In genomic region chr7:56018446-56018971, GRCm38 (mm10) we compare ENCODE assay signal across 8 mouse cellular contexts. TPM values are rescaled to one million over a fixed set of nuclear protein-coding genes. Genes with fewer than 3 reads are reported as not detected.
DNase-seq lines count a peak whose midpoint lies in the region; ATAC-seq and TF ChIP-seq lines count a peak whose summit lies in the region.

No protein-coding gene starts in this region.

- peak overlapping the region; percentile 96 for H3K4me2 ChIP-seq in heart, embryonic 15.5 days
- H3K4me2 ChIP-seq in lung, embryonic 15.5 days = peak overlapping the region; percentile 77

- no peaks in the 10 kb centered on the region for H3K9me3 ChIP-seq in heart, embryonic 15.5 days (replicated peaks)
- H3K9me3 ChIP-seq in MEL (replicated peaks; ENCODE audit: insufficient read depth, low read length) = no peaks in the 10 kb centered on the region
- H3K9me3 ChIP-seq in lung, embryonic 15.5 days = no peaks in the 10 kb centered on the region

- DNase-seq in heart, postnatal 25 days (ENCODE audit: low spot score) = no peak
- DNase-seq in MEL (ENCODE audit: low read depth, low spot score) = no peak
- DNase-seq in testis, postnatal 10 days (ENCODE audit: low spot score) = no peak
- no peak for DNase-seq in cerebellum, postnatal 25 days
- DNase-seq in gastrocnemius, postnatal 10 days = no peak

- peaks cover 12% of the 10 kb centered on the region for H3K79me2 ChIP-seq in MEL (ENCODE audit: control insufficient read depth, insufficient read depth, low read length, poor library complexity)

- intact Hi-C loops in heart, postnatal 25 days (cut with DNase I) = loop anchor here (2.0 kb wide), 1 partner anchor 28 kb away; no protein-coding TSS in a partner anchor

- WGBS in heart, embryonic 15.5 days = 48% methylated on average over 7 of the region's 7 CpGs
- 35% methylated on average over 7 of the region's 7 CpGs for WGBS in lung, embryonic 15.5 days

- TF ChIP-seq RAD21 in MEL (IDR thresholded peaks at IDR 0.05; ENCODE audit: low read depth, low read length) = no peak

- no peak overlapping the region for H3K27ac ChIP-seq in heart, embryonic 15.5 days
- peak overlapping the region; percentile 90 for H3K27ac ChIP-seq in MEL (ENCODE audit: control insufficient read depth, low read depth, low read length)
- H3K27ac ChIP-seq in lung, embryonic 15.5 days = 0 out of 2 replicates have a peak overlapping the region, but pooled peaks have one; percentile 66

- TF ChIP-seq CTCF in MEL (IDR thresholded peaks at IDR 0.05 in 2 of 3, conservative IDR thresholded peaks at IDR 0.05 in 1 of 3; ENCODE audit: control insufficient read depth in 1 of 3, insufficient read depth in 1 of 3, low read depth in 2 of 3, low read length in 3 of 3, poor library complexity in 1 of 3, severe bottlenecking in 1 of 3) = no peak

- no peak for TF ChIP-seq POLR2A in MEL (IDR thresholded peaks at IDR 0.05; ENCODE audit: control insufficient read depth in 1 of 2, insufficient read depth in 1 of 2, low read depth in 1 of 2, low read length in 2 of 2, poor library complexity in 1 of 2)

- peaks cover 8% of the 10 kb centered on the region for H3K4me1 ChIP-seq in heart, embryonic 15.5 days (replicated peaks)
- H3K4me1 ChIP-seq in MEL (ENCODE audit: control insufficient read depth in 1 of 2, insufficient read depth in 2 of 2, low read length in 2 of 2) = peaks cover 26 to 36% of the 10 kb centered on the region in 2 experiments
- H3K4me1 ChIP-seq in lung, embryonic 15.5 days = peaks cover 11% of the 10 kb centered on the region

- TF ChIP-seq EP300 in MEL (IDR thresholded peaks at IDR 0.05; ENCODE audit: low read depth in 1 of 2, low read length in 2 of 2) = no peak

- ATAC-seq in heart, embryonic 15.5 days (replicated peaks; ENCODE audit: insufficient number of reproducible peaks, insufficient read depth, low FRiP score, low read depth) = 0 out of 2 replicates have a peak, but pooled peaks have one; percentile 11
- ATAC-seq in granulocyte monocyte progenitor cell, adult 5-6 weeks (replicated peaks; ENCODE audit: poor library complexity, severe bottlenecking) = peak; percentile 44
- ATAC-seq in lung, embryonic 15.5 days (ENCODE audit: borderline replicate concordance, extremely low read depth, low FRiP score, low TSS enrichment) = no peak

- no peaks in the 10 kb centered on the region for H3K36me3 ChIP-seq in heart, embryonic 15.5 days
- peaks cover 0 to 42% of the 10 kb centered on the region in 2 experiments; a peak in 2 of 4 replicates for H3K36me3 ChIP-seq in MEL (ENCODE audit: control insufficient read depth in 1 of 2, insufficient read depth in 2 of 2, low read length in 2 of 2)
- H3K36me3 ChIP-seq in lung, embryonic 15.5 days = no peaks in the 10 kb centered on the region

- H3K27me3 ChIP-seq in heart, embryonic 15.5 days = no peaks in the 10 kb centered on the region
- H3K27me3 ChIP-seq in MEL (ENCODE audit: control insufficient read depth in 1 of 2, insufficient read depth in 2 of 2, low read length in 2 of 2) = no peaks in the 10 kb centered on the region
- no peaks in the 10 kb centered on the region for H3K27me3 ChIP-seq in lung, embryonic 15.5 days

- peak overlapping the region; percentile 87 for H3K9ac ChIP-seq in heart, embryonic 15.5 days
- peak overlapping the region; percentile 97 for H3K9ac ChIP-seq in MEL (ENCODE audit: control insufficient read depth, low read depth, low read length, poor library complexity, severe bottlenecking)
- peak overlapping the region; percentile 75 for H3K9ac ChIP-seq in lung, embryonic 15.5 days

- peak overlapping the region; percentile 91 for H3K4me3 ChIP-seq in heart, embryonic 15.5 days
- H3K4me3 ChIP-seq in MEL (ENCODE audit: control insufficient read depth in 1 of 2, insufficient read depth in 1 of 2, low read depth in 2 of 2, low read length in 2 of 2) = peak overlapping the region; percentile 73 to 99
- H3K4me3 ChIP-seq in lung, embryonic 15.5 days = peak overlapping the region; percentile 68

TF ChIP-seq in MEL, 35 proteins besides CTCF, POLR2A, EP300 and RAD21:
- TF ChIP-seq NRF1 (IDR thresholded peaks at IDR 0.05; ENCODE audit: insufficient read depth, low read depth, low read length, poor library complexity, severe bottlenecking) (no peak), MEF2A (IDR thresholded peaks at IDR 0.05; ENCODE audit: extremely low read depth, insufficient replicate concordance, low read depth, low read length, poor library complexity, severe bottlenecking) (no peak), CHD2 (IDR thresholded peaks at IDR 0.05; ENCODE audit: low read length) (no peak), ZNF384 (IDR thresholded peaks at IDR 0.05; ENCODE audit: low read depth, low read length) (no peak), ELF1 (IDR thresholded peaks at IDR 0.05; ENCODE audit: low read depth, low read length) (no peak), SMC3 (IDR thresholded peaks at IDR 0.05; ENCODE audit: low read depth, low read length) (no peak), SIN3A (IDR thresholded peaks at IDR 0.05; ENCODE audit: low read length) (no peak; the same call in 1 of the 2 replicates), KAT2A (conservative IDR thresholded peaks at IDR 0.05; ENCODE audit: low read depth, low read length) (no peak), TBP (IDR thresholded peaks at IDR 0.05; ENCODE audit: low read depth, low read length) (no peak), BHLHE40 (IDR thresholded peaks at IDR 0.05; ENCODE audit: borderline replicate concordance, low read depth, low read length) (no peak), GATA1 (IDR thresholded peaks at IDR 0.05; ENCODE audit: low read depth, low read length) (no peak), E2F4 (IDR thresholded peaks at IDR 0.05; ENCODE audit: borderline replicate concordance, low read depth, low read length) (no peak), RCOR1 (IDR thresholded peaks at IDR 0.05; ENCODE audit: low read depth, low read length) (no peak), ZKSCAN1 (IDR thresholded peaks at IDR 0.05; ENCODE audit: low read depth, low read length) (no peak), TCF12 (IDR thresholded peaks at IDR 0.05; ENCODE audit: low read depth, low read length) (no peak), NELFE (IDR thresholded peaks at IDR 0.05; ENCODE audit: low read depth, low read length) (no peak), ZMIZ1 (IDR thresholded peaks at IDR 0.05; ENCODE audit: low read depth, low read length) (no peak), POLR2AphosphoS2 (IDR thresholded peaks at IDR 0.05; ENCODE audit: low read length) (no peak), MXI1 (IDR thresholded peaks at IDR 0.05; ENCODE audit: low read depth, low read length) (no peak; the same call in 1 of the 2 replicates), ETS1 (IDR thresholded peaks at IDR 0.05; ENCODE audit: low read depth, low read length) (no peak)
TF ChIP-seq in MEL: peak in this region for 0.

RNA-seq across cellular contexts. Expression of gene Nipa1, which starts 1.2 kb away (rescaled TPM):
- polyA plus RNA-seq in heart, embryonic 15.5 days (2015; fragmentation: Nextera tagmentation; extraction: Ambion mirVana) = 4.1 and 5.4 TPM in 2 replicates
- total RNA-seq in heart, postnatal 25 days (2021) = 1 to 10 TPM; 5.1 to 5.7 TPM
- total RNA-seq in MEL (2012; rRNA removed) = 10.4 and 14.8 TPM in 2 replicates
- polyA plus RNA-seq in MEL (2012; ENCODE audit: insufficient read depth in 1 of 2, insufficient read length in 2 of 2, low read depth in 1 of 2, low replicate concordance in 2 of 2, missing spikeins in 1 of 2) = 10 to 100 TPM in 1 of 2 experiments, not detected in 1; 13.0 TPM
- 0.73 and 1.3 TPM in 2 replicates for total RNA-seq in granulocyte monocyte progenitor cell, adult 5-6 weeks (2014; fragmentation: Nextera tagmentation)
- total RNA-seq in granulocyte monocyte progenitor cell, adult 5-6 weeks (2017) = 1.9 and 4.4 TPM in 2 replicates
- 7.3 and 8.0 TPM in 2 replicates for polyA plus RNA-seq in lung, embryonic 15.5 days (2015; fragmentation: Nextera tagmentation; extraction: Ambion mirVana)
- 1 to 10 TPM; 3.4 to 3.8 TPM for total RNA-seq in gastrocnemius, postnatal 10 days (2021)

RNA-seq across cellular contexts. Expression of gene Herc2, which starts 31.5 kb away (rescaled TPM):
- 15.9 and 16.4 TPM in 2 replicates for polyA plus RNA-seq in heart, embryonic 15.5 days (2015; fragmentation: Nextera tagmentation; extraction: Ambion mirVana)
- total RNA-seq in heart, postnatal 25 days (2021) = 10 to 100 TPM; 38.7 to 41.4 TPM
- 20.7 and 24.0 TPM in 2 replicates for total RNA-seq in MEL (2012; rRNA removed)
- polyA plus RNA-seq in MEL (2012; ENCODE audit: insufficient read depth in 1 of 2, insufficient read length in 2 of 2, low read depth in 1 of 2, low replicate concordance in 2 of 2, missing spikeins in 1 of 2) = 100 to 1,000 TPM in 1 of 2 experiments, 10 to 100 TPM in 1; 32.0 to 389 TPM
- total RNA-seq in granulocyte monocyte progenitor cell, adult 5-6 weeks (2014; fragmentation: Nextera tagmentation) = 18.9 and 29.0 TPM in 2 replicates
- 31.5 and 44.2 TPM in 2 replicates for total RNA-seq in granulocyte monocyte progenitor cell, adult 5-6 weeks (2017)
- polyA plus RNA-seq in lung, embryonic 15.5 days (2015; fragmentation: Nextera tagmentation; extraction: Ambion mirVana) = 21.4 and 22.3 TPM in 2 replicates
- 10 to 100 TPM; 30.3 to 35.7 TPM for total RNA-seq in gastrocnemius, postnatal 10 days (2021)

RNA-seq across cellular contexts. Expression of gene Nipa2, which starts 56.2 kb away (rescaled TPM):
- polyA plus RNA-seq in heart, embryonic 15.5 days (2015; fragmentation: Nextera tagmentation; extraction: Ambion mirVana) = 27.9 and 32.0 TPM in 2 replicates
- 10 to 100 TPM; 32.1 to 43.5 TPM for total RNA-seq in heart, postnatal 25 days (2021)
- 25.7 and 28.6 TPM in 2 replicates for total RNA-seq in MEL (2012; rRNA removed)
- 10 to 100 TPM in 1 of 2 experiments, not detected in 1; 26.3 TPM for polyA plus RNA-seq in MEL (2012; ENCODE audit: insufficient read depth in 1 of 2, insufficient read length in 2 of 2, low read depth in 1 of 2, low replicate concordance in 2 of 2, missing spikeins in 1 of 2)
- 31.2 and 34.3 TPM in 2 replicates for total RNA-seq in granulocyte monocyte progenitor cell, adult 5-6 weeks (2014; fragmentation: Nextera tagmentation)
- 37.3 and 39.8 TPM in 2 replicates for total RNA-seq in granulocyte monocyte progenitor cell, adult 5-6 weeks (2017)
- polyA plus RNA-seq in lung, embryonic 15.5 days (2015; fragmentation: Nextera tagmentation; extraction: Ambion mirVana) = 46.1 and 46.3 TPM in 2 replicates
- 10 to 100 TPM; 34.6 to 35.8 TPM for total RNA-seq in gastrocnemius, postnatal 10 days (2021)
